Mouse (Mus musculus): ENCODE data around the gene Eras.
A peak's percentile ranks its signal among the peaks of the same experiment; 100 is the strongest.
"Not testable (repeated sequence)": the region's sequence is repeated elsewhere in the genome, so short reads cannot be mapped to it uniquely, and the experiment has no call there.

Eras gene

DNA sequence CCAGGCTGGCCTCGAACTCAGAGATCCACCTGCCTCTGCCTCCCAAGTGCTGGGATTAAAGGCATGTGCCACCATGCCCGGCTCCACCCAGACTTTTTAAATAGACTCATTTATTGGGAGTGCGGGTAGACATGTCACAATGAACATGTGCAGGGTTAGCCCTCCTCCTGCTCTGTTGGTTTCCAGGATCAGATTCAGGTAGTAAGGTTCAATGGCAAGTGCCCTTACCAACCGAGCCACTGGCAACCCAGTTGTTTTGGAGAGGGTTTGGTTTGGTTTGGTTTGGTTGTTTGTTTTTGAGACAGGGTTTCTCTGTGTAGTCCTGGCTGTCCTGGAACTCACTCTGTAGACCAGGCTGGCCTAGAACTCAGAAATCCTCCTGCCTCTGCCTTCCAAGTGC is 19.2 kb downstream of the Eras start, which contains the start of gene Gm10490:
Gm10490 (plus strand) TSS at position 301 of the 400 bp plus-strand sequence.
- not testable (repeated sequence) for DNase-seq

DNA sequence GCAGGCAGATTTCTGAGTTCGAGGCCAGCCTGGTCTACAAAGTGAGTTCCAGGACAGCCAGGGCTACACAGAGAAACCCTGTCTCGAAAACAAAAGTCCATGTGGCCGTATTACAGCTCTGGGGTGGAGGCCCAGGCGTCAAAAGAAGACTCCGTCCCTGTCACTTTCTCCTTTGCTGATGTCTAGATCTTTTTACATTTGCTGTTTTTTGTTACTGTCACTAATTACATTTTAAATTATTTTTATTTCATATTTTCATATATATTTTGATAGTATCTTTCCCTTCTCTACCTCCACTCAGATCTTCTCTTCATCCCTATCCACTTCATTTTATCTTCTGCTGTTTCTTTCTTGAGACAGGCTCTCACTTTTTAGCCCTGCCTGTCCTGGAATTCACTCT is 20.7 kb downstream of the Eras start, which contains the start of gene Gm10491:
Gm10491 (minus strand) TSS at position 101 of the 400 bp plus-strand sequence.
- no peak for DNase-seq

DNA sequence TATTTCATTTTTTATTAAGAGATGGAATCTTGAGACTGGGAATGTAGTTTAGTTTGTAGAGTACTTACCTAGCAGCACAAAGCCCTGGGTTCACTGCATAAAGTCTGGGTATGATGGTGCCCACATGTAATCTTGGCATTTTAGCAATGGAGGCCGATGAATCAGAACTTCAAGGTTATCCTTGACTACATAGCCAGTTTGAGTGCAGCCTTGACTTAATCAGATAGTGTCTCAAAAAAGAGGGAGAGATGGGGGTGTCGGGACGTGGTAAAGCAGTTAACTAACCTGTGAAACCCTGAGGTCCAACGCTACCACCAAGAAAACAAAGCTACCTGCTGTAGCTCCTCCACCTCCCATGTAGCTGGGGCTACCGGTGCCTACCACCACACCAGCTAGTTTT is 24.0 kb downstream of the Eras start:
- DNase-seq, result no peak

DNA sequence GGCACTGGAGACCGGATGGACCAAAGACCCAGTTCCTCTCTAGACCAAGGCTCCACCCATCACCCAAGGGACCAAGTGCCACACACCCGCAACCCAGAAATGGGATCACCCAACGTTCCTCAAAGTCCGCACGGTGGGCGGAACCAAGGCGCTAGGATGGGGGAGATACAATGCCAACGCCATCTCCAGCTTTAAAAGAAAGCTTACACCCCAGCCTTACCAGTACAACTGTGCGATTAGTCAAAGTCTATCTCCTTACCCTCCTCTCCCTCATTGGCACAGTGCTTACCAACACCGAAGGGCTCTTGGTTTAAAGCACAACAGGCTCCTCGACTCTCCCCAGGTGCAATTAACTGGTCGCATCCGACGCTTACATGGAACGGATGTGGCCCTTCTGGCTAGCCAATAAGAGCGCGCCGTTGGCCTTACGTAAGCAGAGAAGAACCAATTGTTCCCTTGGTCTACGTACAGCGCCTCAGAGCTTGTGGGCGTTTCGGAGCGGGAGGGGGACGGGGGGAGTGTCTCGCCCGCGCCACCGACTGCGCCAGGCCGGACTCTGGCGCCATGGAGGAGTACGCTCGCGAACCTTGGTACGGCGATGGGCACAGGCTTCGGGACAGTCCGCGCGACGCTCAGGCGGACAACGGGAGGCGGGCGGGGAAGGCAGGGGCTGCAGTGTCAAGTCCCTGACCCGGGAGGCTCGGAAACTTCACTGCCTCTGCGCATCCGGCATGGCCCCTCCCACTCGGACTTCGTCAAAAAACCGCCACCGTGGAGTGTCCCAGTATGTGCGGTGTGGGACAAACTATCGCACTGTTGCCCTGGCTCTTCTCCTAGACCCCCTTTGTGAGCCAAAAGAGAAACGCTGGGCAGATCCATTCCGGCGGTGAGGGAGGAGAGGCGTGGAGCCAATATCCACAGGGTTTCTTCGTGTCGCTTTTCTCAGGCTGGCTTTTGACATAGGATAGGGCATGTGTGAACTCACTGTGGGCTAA is 29.2 kb downstream of the Eras start, which contains the start of the genes Pqbp1 and Timm17b:
Pqbp1 (minus strand) TSS at position 390 of the 995 bp plus-strand sequence.
Timm17b (plus strand) TSS at position 478 of the 995 bp plus-strand sequence.
- peak; percentile 90 for DNase-seq

DNA sequence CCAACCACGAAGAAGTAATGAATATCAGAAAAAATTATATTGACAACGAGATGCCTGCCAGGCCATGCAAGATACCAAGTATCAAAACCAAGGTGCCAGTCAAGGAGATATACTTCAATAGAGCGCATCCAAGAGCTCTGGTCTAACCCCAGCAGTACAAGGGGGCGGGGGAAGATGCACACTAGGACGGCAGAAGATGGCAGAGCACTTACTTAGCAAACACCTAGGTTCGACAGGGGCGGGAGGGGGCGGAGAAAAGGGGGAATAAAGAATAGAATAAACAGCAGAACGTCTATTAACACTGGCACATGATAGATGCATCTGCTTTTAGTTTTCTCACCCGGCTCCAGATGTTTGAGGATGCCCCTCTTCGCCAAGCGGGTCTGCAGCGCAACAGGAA is 30.2 kb downstream of the Eras start:
- DNase-seq, result peak; percentile 31

DNA sequence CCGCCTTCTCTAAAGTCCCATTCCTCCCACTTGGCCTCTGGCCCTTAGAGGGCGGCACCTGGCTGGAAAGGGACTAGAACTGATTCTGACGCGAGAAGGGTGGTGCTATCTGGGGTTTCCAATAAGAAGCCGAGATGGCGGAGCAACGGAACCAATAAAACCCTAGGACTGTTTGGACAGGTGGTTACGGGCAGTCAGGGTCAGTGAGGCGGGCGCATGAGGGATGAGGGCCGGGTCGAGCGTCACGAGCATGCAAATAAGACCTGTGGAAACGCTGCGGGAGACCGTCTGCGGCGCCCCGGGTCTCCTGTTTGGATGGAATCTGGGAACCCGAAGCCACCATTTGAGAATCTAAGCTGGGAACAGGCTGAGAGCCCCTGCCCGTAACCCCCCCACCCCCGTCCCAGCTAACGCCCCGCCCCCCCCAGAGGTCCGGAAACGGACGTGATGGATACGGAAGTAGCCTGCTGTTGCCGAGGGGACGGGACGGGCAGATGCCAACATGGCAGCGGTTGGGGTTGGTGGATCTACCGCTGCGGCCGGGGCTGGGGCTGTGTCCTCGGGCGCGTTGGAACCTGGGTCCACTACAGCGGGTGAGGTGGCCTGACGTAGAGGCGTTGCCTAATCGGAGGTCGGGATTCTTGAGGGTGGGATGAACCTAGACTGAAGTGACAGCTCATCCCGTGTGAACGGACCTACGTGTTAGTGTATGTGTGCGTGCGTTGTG is 44.4 kb downstream of the Eras start, which contains the start of gene Slc35a2:
Slc35a2 (plus strand) TSS at position 188 of the 727 bp plus-strand sequence.
- peak; percentile 82 for DNase-seq

DNA sequence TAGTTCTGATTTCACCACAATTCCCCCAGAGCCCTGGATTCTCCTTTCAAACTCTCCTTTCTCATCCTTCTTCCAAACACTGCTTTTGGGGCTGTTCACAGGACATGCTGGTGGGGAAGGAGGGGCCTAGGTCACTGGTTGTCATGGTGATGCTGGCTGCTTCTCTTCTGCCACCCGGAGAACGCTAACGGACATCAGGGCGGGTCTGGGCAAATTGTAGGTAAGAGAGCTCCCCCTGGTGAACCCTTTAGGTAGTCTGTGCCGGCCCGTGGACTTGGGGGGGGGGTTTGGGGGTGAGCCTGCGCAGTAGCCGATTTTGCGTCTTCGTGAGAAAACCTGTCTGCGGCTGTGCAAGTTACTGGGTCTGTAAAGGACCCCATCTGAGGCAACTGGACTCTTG is 48.6 kb downstream of the Eras start:
- DNase-seq, result peak; percentile 58

DNA sequence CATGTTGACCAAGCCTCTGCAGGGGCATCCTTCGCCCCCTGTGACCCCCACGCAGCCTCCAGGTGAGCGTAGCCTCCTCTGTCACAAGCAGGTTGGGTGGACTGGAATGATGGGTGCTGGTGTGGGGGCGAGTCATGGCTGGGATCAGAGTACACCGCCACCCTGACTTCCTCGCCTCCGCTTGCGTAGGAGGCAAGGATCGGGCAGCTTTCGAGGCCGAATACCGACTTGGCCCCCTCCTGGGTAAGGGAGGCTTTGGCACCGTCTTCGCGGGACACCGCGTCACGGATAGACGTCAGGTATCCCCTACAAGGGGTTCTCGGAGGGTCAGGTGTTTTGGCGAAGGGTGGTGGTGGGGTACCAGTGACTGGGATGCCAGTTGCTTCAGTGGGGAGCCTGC is 49.9 kb downstream of the Eras start:
- no peak for DNase-seq

DNA sequence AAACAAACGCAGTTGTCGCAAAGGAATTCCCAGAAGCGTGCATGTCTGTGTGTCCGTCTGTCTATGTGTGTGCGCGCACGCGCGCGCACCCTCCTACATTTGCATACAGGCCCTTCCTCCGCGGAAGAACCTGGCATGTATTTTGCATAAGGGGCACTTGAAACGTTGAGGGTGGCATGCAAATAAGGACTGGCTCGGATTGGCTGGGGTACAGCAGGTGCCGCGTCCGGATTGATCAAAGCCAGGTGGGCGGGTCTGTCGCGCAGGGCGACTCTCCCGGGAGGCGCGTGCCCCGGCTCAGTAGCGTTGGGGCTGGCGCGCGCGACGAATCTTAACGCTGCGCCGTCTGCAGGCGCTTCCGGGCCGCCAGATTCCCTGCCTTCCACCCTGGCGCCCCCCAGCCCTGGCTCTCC is 50.4 kb downstream of the Eras start, which contains the start of gene Pim2:
Pim2 (plus strand) TSS at position 256 of the 413 bp plus-strand sequence.
- DNase-seq, result peak; percentile 86
